Mouse (Mus musculus): ENCODE results near the gene Grik2.

Gene Grik2

DNA sequence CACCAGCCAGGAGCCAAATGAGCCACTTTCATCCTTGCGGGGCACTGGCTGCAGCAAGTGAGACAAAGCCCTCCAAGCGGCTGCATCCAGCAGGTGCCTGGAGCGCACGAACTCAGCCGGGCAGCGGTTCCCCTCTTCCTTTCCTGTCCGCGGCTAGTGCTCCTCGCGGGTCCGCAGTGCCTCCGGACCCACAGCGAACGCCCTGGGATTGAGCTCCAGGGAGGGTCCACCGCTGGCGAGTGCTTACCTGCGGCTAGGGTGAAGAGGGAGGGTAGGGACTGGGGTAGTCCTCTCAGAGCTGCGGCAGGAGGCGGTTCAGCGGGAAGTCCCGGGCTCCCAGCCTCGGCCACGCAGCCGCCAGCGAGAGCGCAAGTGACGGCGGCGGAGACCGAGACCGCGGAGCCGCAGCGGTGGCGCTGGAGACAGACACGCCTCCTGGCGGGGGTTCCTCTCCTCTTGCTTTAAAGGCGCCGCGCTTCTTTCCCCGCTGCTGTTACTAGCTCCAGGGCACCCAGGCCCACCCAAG is at the start of gene Grik2:
Gene Grik2 (minus strand): TSS at position 386 of the 526 bp plus-strand sequence.
- DNase-seq (ENCODE audit: low spot score), result no peak

DNA sequence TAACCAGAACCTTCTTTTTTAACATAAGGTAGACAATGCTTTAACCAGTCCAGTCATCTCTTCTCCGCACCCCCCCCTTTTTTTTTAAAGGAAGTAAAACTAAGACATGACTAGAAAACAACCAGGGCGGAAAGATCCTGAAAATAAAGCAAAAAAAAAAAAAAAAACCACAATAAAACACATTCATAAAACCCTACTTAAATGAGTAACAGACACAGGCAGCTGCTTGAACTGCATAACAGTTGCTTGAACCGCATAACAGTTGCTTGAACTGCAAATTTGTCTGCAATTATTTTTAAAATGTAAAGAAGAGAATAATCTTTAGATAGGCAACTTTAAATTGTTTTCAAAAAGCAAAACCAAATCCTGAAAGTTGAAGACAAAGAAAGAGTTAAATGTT is 45.8 kb upstream of the Grik2 start:
- DNase-seq (ENCODE audit: low spot score), result no peak

DNA sequence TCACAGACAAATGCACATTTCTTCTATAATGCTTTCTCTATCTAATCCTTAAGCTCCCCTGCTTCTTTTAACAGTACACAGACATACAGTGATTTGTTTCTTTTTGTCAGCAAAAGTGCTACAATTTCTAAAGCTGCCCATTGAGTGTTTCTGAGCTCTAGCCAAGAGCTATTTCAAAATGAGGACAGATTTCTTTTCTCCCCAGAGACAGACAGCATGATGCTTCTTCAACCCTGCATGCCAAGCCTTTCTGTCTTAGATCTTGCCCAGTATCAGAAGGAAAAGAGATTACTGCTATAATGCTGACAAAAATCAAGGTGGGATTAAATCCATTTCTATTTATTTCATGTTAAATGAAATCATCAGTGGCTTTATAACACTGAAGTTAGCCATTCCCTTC is 18.7 kb upstream of the Grik2 start:
- no peak for DNase-seq (ENCODE audit: low spot score)

DNA sequence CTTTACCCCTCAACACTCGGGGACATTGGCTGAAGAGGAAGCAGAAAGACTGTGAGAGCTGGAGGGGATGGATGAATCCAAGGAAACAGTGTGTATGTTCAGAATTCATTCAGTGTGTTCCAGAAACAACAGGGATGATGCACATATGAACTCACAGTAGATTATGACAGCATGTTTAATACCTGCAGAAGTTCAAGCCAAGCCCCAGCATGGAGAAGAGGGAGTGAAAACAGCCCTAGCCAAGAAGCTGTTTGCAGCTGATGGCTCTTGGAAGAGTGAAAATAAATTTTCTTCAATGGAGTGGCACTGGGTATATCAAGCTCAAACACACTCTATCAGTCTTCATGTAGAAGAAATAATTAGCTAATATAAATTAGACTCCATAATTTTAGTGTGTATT is 12.4 kb upstream of the Grik2 start:
- DNase-seq (ENCODE audit: low spot score), result no peak

DNA sequence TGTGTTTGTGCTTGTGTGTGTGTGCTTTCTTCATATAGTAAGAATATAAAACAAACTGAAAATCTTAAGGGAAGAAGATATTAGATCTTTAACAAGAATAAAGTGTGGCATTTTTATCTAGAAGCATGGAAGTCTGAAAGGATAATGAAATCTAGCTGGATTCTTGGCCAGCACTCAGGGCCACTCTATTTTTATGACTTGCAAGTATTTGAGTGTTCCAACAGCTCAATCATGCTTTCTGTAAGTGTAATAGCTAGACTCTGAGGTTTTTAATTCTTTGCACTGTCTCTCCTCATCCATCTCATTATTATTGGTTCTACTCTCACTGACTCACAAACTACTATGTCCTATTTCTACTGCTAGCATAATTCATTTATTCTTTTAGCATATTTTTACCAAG is 5.6 kb upstream of the Grik2 start:
- no peak for DNase-seq (ENCODE audit: low spot score)

DNA sequence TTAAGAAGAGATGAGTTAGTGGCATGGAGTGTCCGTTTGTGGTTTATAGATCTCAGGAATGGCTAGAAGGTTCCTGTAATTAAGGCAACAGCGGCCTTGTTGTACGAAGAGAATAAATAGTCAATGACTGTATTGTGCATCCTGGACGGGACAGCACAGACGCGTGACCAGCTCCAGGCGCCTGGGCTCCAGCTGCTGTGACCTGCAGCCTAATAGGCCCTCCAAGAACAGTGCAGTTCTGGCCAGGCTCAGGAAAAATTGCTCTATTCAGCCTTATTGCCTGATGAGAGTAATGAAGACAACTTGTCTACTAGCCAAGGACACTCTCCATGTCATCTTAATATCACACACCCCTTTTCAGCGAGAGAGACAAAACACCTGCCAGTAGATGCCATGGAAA is 1.8 kb upstream of the Grik2 start:
- no peak for DNase-seq (ENCODE audit: low spot score)

DNA sequence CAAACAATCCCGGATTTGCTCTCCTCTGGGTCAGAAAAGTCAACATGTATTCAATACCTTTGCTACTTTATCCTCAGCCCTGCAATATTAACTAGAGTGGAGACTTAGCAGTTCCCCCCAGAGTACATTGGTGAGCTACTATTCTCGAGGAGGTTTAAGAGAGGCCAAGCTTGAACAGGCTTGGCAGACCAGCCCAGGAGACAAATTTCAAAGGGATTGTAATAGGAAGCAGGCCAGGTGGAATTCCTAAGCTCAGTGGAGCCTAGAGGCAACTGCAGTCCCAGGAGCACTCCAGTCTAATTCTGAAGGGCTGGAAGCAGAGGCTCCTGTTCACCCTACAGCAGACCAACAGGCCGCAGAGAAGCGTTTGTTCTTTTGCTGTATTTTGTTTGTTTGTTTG is 1.1 kb upstream of the Grik2 start:
- no peak for DNase-seq (ENCODE audit: low spot score)

DNA sequence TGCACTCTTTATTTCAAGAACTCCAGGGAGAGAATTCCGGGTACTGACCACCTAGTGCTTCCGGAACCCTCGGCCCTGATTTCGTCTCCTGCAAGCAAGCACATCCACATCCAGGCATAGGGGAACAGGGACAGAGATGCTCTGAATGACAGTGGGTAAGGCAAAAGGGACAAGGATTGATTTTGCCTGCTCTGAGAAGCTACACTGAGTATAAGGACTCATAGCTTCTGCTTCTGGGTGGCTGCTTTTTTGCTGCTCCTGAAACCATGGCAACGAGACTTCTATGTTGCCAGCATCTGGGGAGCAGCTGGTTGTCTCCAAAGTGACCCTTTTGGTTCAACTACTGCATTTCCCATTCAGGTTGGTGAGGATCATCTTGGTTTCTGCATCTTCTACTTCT is 348 bp upstream of the Grik2 start:
- DNase-seq (ENCODE audit: low spot score), result no peak

DNA sequence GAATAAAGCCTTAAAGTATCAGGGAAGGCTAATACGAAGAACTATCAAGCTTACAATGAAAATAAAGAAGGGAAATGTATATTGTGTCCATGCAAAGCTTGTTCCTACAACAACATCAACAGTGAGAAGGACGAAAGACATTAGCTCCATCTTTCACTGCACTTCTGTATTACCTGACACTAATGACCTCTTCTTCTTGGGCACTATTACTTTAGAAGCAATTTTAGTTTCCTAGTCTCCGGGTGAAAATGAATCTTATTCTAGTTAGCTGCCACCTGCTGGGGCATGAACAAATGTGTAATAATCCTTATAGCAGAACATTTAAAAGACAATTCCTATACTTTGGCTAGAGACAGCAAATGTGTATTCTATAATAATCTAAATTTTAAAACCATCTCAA is 1.9 kb downstream of the Grik2 start:
- no peak for DNase-seq (ENCODE audit: low spot score)

DNA sequence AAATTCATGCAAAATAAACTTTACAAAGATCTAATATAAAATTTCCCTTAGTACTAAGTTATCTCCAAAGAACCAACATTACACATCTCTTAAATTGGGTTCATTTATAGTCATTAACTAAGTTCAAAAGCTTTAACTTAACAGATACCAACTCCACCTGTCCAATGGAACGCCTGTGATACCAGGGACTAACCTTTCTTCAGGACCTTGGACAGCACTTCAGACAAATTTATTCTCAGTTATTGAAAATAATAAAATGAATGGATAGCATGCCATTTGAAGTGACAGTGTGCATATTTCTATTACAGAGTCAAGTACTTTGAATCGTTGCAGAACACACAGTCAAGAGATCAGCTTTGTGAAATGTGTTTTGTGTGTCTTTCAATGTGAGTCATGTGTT is 3.1 kb downstream of the Grik2 start:
- DNase-seq (ENCODE audit: low spot score), result no peak

DNA sequence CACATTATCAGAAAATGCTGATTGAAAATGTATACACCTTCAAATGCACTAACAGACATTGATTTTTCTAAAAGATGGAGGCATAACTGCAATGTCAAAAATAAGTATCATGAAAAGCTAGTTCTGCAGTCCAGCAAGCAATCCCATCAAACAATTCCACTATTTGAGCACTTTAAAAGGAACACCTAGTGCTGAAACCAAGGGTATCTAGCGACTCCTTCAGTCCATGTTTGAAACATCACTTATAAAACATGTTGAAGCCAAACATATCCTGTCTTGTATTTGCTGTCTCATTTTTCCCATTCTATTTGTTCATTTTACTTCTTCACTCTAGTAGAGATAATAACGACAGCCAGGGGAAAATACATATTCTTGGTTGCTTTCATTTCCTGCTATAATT is 3.7 kb downstream of the Grik2 start:
- DNase-seq (ENCODE audit: low spot score), result no peak

DNA sequence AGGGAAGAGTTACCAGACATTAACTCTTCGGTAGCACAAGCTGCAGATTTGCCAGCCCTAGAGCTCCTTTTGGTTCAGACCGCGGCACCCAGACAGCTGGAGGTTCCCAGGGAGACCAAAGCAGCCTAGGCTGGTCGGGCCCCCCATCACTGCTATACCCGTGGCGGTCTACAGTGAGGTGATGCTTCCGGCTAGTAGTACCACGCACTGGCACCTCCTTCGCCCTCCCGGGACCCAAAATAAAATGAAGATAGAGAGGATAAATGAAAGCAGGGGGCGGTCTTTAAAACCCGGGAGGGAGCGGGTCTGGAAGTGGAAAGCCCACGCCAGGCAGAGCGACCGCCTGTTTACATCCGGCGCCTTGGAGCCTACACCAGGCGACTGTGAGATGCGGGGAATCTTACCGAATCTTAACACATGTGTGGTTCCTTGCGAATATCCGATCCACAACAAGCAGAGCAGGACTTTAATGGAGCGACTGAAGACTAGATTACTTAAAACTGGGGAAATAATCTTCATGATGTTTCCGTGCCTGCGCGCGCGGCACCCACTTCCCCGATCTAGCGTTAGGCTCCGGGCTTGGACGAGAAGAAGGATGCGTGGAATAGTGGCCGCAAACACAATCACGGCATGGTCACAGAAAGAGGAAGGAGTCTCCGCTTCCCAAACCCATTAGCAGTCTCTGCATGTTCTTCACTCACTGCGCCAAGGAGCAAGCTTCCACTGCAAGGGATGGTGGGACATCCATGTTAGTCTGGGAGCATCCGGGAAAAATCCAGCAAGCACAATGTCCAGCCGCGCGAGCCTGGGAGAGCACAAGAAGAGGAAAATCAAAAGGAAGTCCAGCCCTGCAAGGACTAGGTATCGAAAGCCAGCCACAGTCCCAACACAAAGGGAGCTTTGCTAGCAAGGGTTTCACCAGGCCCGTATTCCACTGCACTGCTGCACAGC is 5.5 kb downstream of the Grik2 start:
- DNase-seq (ENCODE audit: low spot score), result no peak

DNA sequence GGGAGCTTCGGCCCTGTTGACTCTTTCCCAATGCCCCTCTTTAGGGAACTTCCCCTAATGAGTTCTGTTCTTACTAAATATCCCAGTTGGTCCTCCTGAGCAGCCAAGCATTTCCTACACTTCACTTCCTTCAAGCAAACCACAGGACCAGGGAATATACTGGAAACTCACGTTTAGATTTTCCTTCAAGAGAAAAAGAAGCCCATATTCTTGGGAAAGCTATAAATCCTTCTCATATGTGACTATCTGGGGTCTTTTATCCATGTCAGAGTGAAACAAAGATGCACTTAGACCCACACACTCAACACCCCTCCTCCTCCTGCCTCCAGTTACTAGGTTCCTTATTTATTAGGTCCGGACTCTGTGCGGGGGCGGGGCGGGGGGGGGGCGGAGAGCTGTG is 6.5 kb downstream of the Grik2 start:
- DNase-seq (ENCODE audit: low spot score), result no peak

DNA sequence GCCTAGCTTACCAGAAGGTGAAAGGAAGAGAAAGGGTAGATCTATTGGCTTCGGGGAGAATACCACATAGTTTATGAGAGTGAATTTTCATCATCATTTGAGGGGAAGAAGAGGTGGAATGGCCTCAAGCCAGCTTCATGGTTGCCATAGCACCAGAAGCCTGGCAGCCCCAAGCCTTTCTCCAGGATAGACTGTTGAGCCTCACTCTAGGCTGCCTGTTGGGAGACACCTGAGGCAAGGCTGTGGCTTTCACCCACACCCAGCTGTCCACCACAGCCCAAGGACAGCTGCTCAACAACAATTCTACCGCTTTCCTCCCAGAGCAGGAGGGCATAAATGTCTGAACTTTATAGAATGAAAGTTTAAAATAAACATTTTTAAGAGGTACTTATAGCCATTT is 8.1 kb downstream of the Grik2 start:
- DNase-seq (ENCODE audit: low spot score), result no peak

DNA sequence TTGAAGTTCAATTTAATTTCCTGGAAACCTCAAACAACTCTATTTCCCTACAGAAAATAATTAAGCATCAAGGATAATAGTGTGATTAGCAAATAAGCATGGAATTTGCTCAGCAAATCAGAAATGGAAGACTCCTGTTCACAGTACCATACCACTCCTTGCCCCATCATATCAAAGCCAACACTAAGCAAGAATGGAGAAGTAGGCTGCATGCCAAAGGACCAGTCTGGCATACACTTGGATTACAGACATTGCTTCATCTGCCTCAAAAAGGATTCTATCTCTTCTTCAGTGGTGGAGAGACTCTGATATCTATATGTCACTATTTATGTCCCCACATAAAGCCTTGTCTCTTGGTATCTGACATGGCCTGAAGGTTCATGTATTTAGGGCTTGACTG is 19.7 kb downstream of the Grik2 start:
- DNase-seq (ENCODE audit: low spot score), result no peak

DNA sequence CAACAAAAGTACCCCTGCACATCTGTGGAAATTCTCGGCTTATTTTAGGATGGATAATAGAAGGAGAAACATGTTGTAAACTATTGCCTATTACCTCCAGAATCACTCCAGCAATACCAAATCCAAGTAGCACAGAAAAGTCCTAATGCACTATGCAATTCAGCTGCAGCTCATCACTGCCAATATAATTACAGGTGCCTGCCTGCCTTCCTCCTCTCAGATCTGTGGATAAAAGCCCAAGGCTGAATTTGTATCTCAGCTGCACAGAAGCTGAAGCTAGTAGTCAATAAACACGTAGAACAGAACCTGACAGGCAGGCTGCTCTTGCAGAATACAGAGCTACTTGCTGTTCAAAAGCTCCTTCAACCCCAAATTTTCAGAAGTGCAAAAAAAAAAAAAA is 21.0 kb downstream of the Grik2 start:
- no peak for DNase-seq (ENCODE audit: low spot score)

DNA sequence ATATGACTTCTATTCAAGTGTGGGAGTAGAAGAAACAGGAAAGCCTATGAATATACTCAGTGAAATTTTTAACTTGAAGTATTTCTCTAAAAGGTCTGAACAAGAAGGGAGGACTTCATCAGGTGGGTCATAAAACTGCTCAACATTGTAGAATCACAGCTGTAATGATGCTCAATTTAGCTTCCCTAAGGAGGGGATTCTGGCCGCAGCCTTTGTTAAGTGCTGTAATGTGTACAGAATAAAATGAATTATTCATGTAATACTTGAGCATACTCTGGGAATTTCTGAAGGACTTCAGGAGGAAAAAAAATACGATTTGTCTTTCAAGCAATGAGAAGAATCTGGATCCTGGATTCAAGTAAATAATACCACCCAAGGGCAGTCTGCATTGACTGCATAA is 26.0 kb downstream of the Grik2 start:
- no peak for DNase-seq (ENCODE audit: low spot score)

DNA sequence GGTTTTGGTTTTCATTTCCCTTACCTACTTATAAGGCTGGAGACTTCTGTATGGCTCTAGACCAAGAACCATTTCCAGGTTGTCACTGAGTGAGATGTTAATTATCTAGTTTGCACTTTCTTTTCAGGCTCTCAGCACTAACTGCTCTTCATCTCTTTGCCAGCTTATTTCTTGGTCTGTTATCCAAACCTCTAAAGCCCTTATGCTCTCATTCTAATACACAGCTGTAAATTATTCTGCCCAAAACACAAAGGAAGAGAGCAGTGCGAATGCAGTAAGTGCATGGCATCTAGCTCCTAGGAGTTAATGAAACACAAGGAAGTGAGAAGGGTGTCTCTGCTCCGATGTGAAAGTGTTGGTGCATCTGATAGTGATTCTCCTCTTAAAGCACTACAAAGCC is 36.8 kb downstream of the Grik2 start:
- no peak for DNase-seq (ENCODE audit: low spot score)

DNA sequence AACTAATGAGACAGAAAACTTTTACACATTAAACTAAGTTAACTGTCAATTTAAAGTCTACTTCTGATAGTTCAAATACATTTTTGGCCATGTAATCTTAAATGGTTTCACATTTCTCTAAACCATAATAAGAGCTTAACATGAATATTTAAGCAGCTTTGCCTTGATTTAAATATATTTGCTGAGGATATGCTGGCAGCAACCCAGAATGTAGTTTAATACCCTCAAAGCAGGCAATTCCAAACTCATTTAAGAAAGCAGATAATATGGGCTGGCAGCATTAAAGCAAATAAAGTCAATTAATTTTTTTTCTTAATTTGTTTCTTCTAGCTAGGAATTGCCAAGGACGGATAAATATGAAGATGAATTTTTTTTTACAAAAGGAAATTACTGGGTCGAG is 56.7 kb downstream of the Grik2 start:
- DNase-seq (ENCODE audit: low spot score), result no peak

DNA sequence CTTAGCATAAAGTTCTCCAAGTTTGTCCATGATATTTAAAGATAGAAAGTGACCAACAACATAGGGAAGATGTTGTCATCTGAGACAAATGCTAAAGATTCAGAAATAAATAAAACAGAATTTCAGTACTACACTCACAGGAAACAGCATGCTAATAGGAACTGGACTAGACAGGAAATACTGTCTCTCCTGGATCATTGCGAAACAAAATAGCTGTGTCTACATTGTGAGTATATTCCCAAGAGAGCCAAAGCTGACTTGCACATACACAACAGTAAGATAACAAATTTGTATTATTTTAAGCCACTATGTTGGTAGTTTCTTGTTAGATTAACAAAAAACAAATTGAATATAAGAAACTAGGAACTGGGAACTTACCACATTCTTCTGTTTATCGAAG is 64.9 kb downstream of the Grik2 start:
- DNase-seq (ENCODE audit: low spot score), result no peak

DNA sequence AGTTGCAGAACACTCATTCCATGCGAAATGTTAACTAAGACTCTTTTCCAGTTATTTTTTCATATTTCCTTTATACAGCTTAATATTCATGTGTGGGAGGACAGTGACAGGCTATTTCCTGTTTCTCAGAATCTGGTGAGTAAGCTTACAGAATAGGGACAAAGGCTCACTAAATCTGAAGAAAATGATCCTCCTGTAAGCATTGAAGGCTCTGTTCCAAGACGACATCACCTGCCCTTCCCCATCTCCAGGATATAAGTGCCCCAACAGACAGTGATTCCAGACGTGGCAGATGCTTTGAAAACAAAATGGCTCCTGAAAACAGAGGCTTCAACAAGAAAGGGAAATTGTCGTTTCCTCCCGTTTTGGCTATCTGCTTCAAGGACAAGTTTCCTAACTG is 71.7 kb downstream of the Grik2 start:
- no peak for DNase-seq (ENCODE audit: low spot score)

DNA sequence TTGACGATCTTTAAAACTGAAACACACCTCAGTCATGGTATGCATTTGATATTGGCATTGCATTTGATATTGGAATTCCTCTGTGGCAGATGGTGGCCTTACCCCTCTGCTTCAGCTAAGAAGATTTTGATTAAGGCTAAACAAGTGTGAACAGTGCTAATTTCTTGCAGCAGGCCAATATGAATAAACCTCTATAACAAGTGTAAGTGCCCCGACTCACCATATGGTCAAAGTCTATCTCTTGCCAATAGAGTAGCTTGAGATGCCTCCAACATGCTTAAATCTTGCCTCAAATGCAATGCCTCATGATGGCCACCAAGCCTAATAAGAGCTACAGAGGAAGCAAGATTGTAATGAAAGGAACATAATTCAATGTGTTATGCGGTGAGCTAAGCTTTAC is 78.8 kb downstream of the Grik2 start:
- no peak for DNase-seq (ENCODE audit: low spot score)

DNA sequence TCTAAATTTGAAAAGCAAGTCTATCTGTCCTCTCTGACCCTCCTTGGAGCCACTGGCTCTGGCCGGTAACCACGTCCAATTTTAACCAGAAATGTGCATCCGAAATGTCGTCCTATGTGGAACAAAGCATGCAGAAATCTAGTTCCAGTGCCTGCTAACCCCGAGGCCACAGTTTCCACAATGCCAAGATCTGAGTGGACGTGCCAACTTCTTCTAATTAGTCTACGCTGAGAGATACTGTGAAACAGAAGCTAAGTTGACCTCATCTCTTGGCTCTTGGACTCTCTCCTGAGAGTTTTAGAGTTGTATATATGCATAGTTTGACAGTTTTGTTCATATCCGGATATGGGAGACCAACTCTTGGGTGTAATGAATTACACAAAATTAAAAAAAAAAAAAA is 84.1 kb downstream of the Grik2 start:
- DNase-seq (ENCODE audit: low spot score), result no peak

DNA sequence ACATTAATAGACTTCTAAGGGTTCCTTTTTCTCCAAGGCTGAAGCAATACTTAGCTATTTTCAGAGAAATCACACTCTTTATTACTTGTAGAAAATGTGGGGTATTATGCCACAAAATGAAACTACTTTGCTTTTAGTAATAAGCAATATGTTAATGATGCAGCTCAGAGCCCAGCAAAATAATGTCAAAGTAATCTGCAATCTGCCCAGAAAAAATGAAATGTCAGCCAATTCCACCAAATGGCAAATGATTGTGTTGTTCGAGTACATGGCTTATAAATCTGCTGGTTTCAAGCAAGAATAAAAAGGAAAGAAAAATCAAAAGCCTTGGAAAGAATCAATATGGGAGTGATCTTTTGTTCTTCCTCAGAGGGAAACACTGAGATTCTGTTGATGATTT is 136.2 kb downstream of the Grik2 start:
- no peak for DNase-seq (ENCODE audit: low spot score)

Measured in T-cell, adult 2 months (primary cell).